Mouse (Mus musculus): ENCODE data around the gene Gucy1b2.

DNA sequence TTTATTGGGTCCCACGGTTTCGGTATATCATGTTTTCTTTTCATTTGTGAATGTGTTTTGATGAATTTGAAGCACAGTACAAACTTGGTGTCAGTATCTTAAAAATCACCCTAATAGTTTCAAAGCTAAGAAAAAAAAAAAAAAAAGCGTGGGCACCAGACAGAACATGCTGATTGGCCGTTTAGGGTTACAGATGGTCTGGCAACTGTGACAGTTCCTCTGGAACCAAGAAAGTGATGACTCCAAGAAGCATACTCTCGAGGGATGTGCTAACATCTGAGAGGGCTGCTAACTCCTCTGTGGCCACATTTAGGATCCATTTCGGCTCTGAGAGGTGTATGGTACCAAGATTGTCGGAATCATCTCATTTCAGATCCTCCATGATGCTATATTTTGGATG lies 100.9 kb downstream of the Gucy1b2 start:
- no peak for TF ChIP-seq CTCF (IDR thresholded peaks at IDR 0.05; ENCODE audit: borderline replicate concordance, extremely low read depth, insufficient read depth, insufficient read length)
- TF ChIP-seq POLR2A (IDR thresholded peaks at IDR 0.05; ENCODE audit: borderline replicate concordance, extremely low read depth, insufficient read depth, insufficient read length, poor library complexity, severe bottlenecking), result no peak

All from brain, embryonic 14.5 days (tissue).